Mouse (Mus musculus) hindbrain, embryonic 10.5 days (tissue): ENCODE results near the gene Ighmbp2. TPM values are rescaled to one million over a fixed set of nuclear protein-coding genes. Genes with fewer than 3 reads are reported as not detected.
A peak's percentile ranks its signal among the peaks of the same experiment; 100 is the strongest.
"Not testable (repeated sequence)": the region's sequence is repeated elsewhere in the genome, so short reads cannot be mapped to it uniquely, and the experiment has no call there.

Experiments
- DNase-seq: peaks from one replicate; pipeline ENCODE4 v3.0.0-alpha.2; 2017; ENCODE audit warnings: low spot score
- H3K27ac ChIP-seq: fragments of 300-500 bp; sonication (generic); 2 replicates; pipeline ENCODE4 v1.5.1; 2016; ENCODE audit warnings: mild to moderate bottlenecking, moderate library complexity
- H3K27me3 ChIP-seq: fragments of 300-500 bp; sonication (generic); 2 replicates; pipeline ENCODE4 v1.6.1; 2016; ENCODE audit warnings: mild to moderate bottlenecking; ENCODE audit not compliant: poor library complexity, insufficient read depth, severe bottlenecking
- H3K36me3 ChIP-seq: fragments of 300-500 bp; sonication (generic); 2 replicates; pipeline ENCODE4 v1.6.1; 2016; ENCODE audit warnings: mild to moderate bottlenecking, moderate library complexity
- H3K4me1 ChIP-seq: fragments of 300-500 bp; sonication (generic); replicated peaks from 2 replicates; pipeline ENCODE4 v1.6.1; 2016; ENCODE audit warnings: mild to moderate bottlenecking
- H3K4me3 ChIP-seq: fragments of 300-500 bp; sonication (generic); 2 replicates; pipeline ENCODE4 v1.5.1; 2016; ENCODE audit warnings: mild to moderate bottlenecking, moderate library complexity
- H3K9me3 ChIP-seq: fragments of 300-500 bp; sonication (generic); 2 replicates; pipeline ENCODE4 v1.6.1; 2016; ENCODE audit warnings: mild to moderate bottlenecking, moderate library complexity
- WGBS: fragments of 180-500 bp; shearing (Covaris S2); methylation state at CpG from one replicate; pipeline ENCODE4 v1.1.7; 2016; 5-methylcytosine and 5-hydroxymethylcytosine counted together
- polyA plus RNA-seq: library from polyadenylated mRNA; unstranded; fragments of >200 nt; fragmentation: Nextera tagmentation; extraction: Ambion mirVana; gene quantifications from 2 replicates; pipeline ENCODE4 v1.2.1, GENCODE M21; 2016

The Ighmbp2 gene
- polyA plus RNA-seq, 1 experiment from 2014 or later, result 10.9 TPM

- H3K4me3 ChIP-seq, result no peak overlapping the region
- 95% methylated on average over 6 of the region's 6 CpGs for WGBS
- H3K36me3 ChIP-seq, result peaks cover 100% of the 10 kb centered on the region
- no peaks in the 10 kb centered on the region for H3K4me1 ChIP-seq
- no peak overlapping the region for H3K27ac ChIP-seq
- no peaks in the 10 kb centered on the region for H3K9me3 ChIP-seq
- no peaks in the 10 kb centered on the region for H3K27me3 ChIP-seq
- no peak for DNase-seq
Measured at GRCm38 (mm10) chr19:3269803-3270202, 13.0 kb downstream of the Ighmbp2 start.

- 90% methylated on average over 9 of the region's 9 CpGs for WGBS
- Histone ChIP-seq H3K4me1 (no peaks in the 10 kb centered on the region), H3K9me3 (0 out of 2 replicates have a peak, but pooled peaks cover 2% of the 10 kb centered on the region), H3K27me3 (no peaks in the 10 kb centered on the region), H3K4me3 (no peak overlapping the region), H3K27ac (no peak overlapping the region), H3K36me3 (peaks cover 100% of the 10 kb centered on the region)
- no peak for DNase-seq
Measured at GRCm38 (mm10) chr19:3269279-3269678, 13.5 kb downstream of the Ighmbp2 start.

- no peak for DNase-seq
- H3K27me3 ChIP-seq, result no peaks in the 10 kb centered on the region
- 95% methylated on average over 17 of the region's 17 CpGs for WGBS
Measured at GRCm38 (mm10) chr19:3268218-3268980, 14.4 kb downstream of the Ighmbp2 start.

GRCm38 (mm10) chr19:3267340-3267739, 15.5 kb downstream of the Ighmbp2 start:
- Histone ChIP-seq H3K9me3 (0 out of 2 replicates have a peak, but pooled peaks cover 2% of the 10 kb centered on the region), H3K36me3 (peaks cover 96% of the 10 kb centered on the region)
- 92% methylated on average over 4 of the region's 4 CpGs for WGBS

More at GRCm38 (mm10) chr19:3268218-3268980, 14.4 kb downstream of the Ighmbp2 start:
- Histone ChIP-seq H3K4me1 (no peaks in the 10 kb centered on the region), H3K9me3 (0 out of 2 replicates have a peak, but pooled peaks cover 2% of the 10 kb centered on the region), H3K36me3 (peaks cover 100% of the 10 kb centered on the region), H3K4me3 (no peak overlapping the region), H3K27ac (no peak overlapping the region)

GRCm38 (mm10) chr19:3266676-3267075, 16.1 kb downstream of the Ighmbp2 start:
- H3K27me3 ChIP-seq, result no peaks in the 10 kb centered on the region
- no peaks in the 10 kb centered on the region for H3K4me1 ChIP-seq
- H3K36me3 ChIP-seq, result peaks cover 96% of the 10 kb centered on the region
- no peak overlapping the region for H3K27ac ChIP-seq
- DNase-seq, result no peak
- no peak overlapping the region for H3K4me3 ChIP-seq
- 0 out of 2 replicates have a peak, but pooled peaks cover 2% of the 10 kb centered on the region for H3K9me3 ChIP-seq
- 95% methylated on average over 4 of the region's 4 CpGs for WGBS

More at GRCm38 (mm10) chr19:3267340-3267739, 15.5 kb downstream of the Ighmbp2 start:
- Histone ChIP-seq H3K4me3 (no peak overlapping the region), H3K4me1 (no peaks in the 10 kb centered on the region), H3K27ac (no peak overlapping the region), H3K27me3 (no peaks in the 10 kb centered on the region)
- no peak for DNase-seq

- Histone ChIP-seq H3K4me3 (no peak overlapping the region), H3K27ac (no peak overlapping the region), H3K27me3 (no peaks in the 10 kb centered on the region), H3K4me1 (no peaks in the 10 kb centered on the region), H3K36me3 (peaks cover 96% of the 10 kb centered on the region), H3K9me3 (0 out of 2 replicates have a peak, but pooled peaks cover 2% of the 10 kb centered on the region)
- 76% methylated on average over 5 of the region's 5 CpGs for WGBS
- no peak for DNase-seq
Measured at GRCm38 (mm10) chr19:3266136-3266535, 16.7 kb downstream of the Ighmbp2 start.

- 93% methylated on average over 9 of the region's 9 CpGs for whole genome bisulfite sequencing
- Histone ChIP-seq H3K36me3 (peaks cover 96% of the 10 kb centered on the region), H3K4me3 (no peak overlapping the region), H3K4me1 (no peaks in the 10 kb centered on the region), H3K27ac (no peak overlapping the region), H3K9me3 (0 out of 2 replicates have a peak, but pooled peaks cover 2% of the 10 kb centered on the region), H3K27me3 (no peaks in the 10 kb centered on the region)
- DNase-seq, result peak; percentile 0
Measured at GRCm38 (mm10) chr19:3265180-3265579, 17.6 kb downstream of the Ighmbp2 start.

- no peaks in the 10 kb centered on the region for H3K4me1 ChIP-seq
- H3K36me3 ChIP-seq, result peaks cover 96% of the 10 kb centered on the region
- H3K4me3 ChIP-seq, result no peak overlapping the region
- no peak for DNase-seq
- no peak overlapping the region for H3K27ac ChIP-seq
- H3K27me3 ChIP-seq, result no peaks in the 10 kb centered on the region
- H3K9me3 ChIP-seq, result 0 out of 2 replicates have a peak, but pooled peaks cover 2% of the 10 kb centered on the region
- WGBS, result 93% methylated on average over 6 of the region's 6 CpGs
Measured at GRCm38 (mm10) chr19:3264348-3264747, 18.5 kb downstream of the Ighmbp2 start.

- Histone ChIP-seq H3K27ac (no peak overlapping the region), H3K9me3 (0 out of 2 replicates have a peak, but pooled peaks cover 2% of the 10 kb centered on the region), H3K4me1 (no peaks in the 10 kb centered on the region), H3K36me3 (peaks cover 74% of the 10 kb centered on the region), H3K27me3 (no peaks in the 10 kb centered on the region), H3K4me3 (no peak overlapping the region)
- WGBS, result 82% methylated on average over 12 of the region's 12 CpGs
- no peak for DNase-seq
Measured at GRCm38 (mm10) chr19:3261764-3262525, 20.9 kb downstream of the Ighmbp2 start.

- no peaks in the 10 kb centered on the region for H3K4me1 ChIP-seq
- 0 out of 2 replicates have a peak, but pooled peaks cover 2% of the 10 kb centered on the region for H3K9me3 ChIP-seq
- H3K27ac ChIP-seq, result no peak overlapping the region
- no peak for DNase-seq
- H3K4me3 ChIP-seq, result no peak overlapping the region
- H3K36me3 ChIP-seq, result peaks cover 67% of the 10 kb centered on the region
- H3K27me3 ChIP-seq, result no peaks in the 10 kb centered on the region
- WGBS, result 93% methylated on average over 7 of the region's 7 CpGs
Measured at GRCm38 (mm10) chr19:3261336-3261735, 21.5 kb downstream of the Ighmbp2 start.

- WGBS, result 90% methylated on average over 3 of the region's 3 CpGs
- H3K27ac ChIP-seq, result no peak overlapping the region
- H3K27me3 ChIP-seq, result no peaks in the 10 kb centered on the region
- H3K9me3 ChIP-seq, result 0 out of 2 replicates have a peak, but pooled peaks cover 2% of the 10 kb centered on the region
- H3K36me3 ChIP-seq, result peaks cover 60% of the 10 kb centered on the region
- no peak overlapping the region for H3K4me3 ChIP-seq
- DNase-seq, result no peak
- H3K4me1 ChIP-seq, result no peaks in the 10 kb centered on the region
Measured at GRCm38 (mm10) chr19:3260591-3260990, 22.2 kb downstream of the Ighmbp2 start.

GRCm38 (mm10) chr19:3260016-3260415, 22.8 kb downstream of the Ighmbp2 start:
- peaks cover 54% of the 10 kb centered on the region for H3K36me3 ChIP-seq
- H3K9me3 ChIP-seq, result 0 out of 2 replicates have a peak, but pooled peaks cover 2% of the 10 kb centered on the region
- no peaks in the 10 kb centered on the region for H3K4me1 ChIP-seq
- no peaks in the 10 kb centered on the region for H3K27me3 ChIP-seq
- 94% methylated on average over 8 of the region's 8 CpGs for WGBS
- no peak overlapping the region for H3K27ac ChIP-seq
- no peak for DNase-seq
- no peak overlapping the region for H3K4me3 ChIP-seq

- WGBS, result 83% methylated on average over 5 of the region's 6 CpGs
- not testable (repeated sequence) for H3K4me3 ChIP-seq, DNase-seq
Measured at GRCm38 (mm10) chr19:3225261-3225660, 57.6 kb downstream of the Ighmbp2 start.

More at GRCm38 (mm10) chr19:3225261-3225660, 57.6 kb downstream of the Ighmbp2 start:
- H3K9me3 ChIP-seq, H3K27me3 ChIP-seq, H3K4me1 ChIP-seq, H3K27ac ChIP-seq, H3K36me3 ChIP-seq: not testable (repeated sequence)
